Mouse (Mus musculus): ENCODE measurements at regions not wholly inside any gene's neighbourhood (a gene's known extent, or its start where the extent isn't known, plus 50 kb on each side); places are given as distances from the start of the nearest gene placed in this dataset.

DNA sequence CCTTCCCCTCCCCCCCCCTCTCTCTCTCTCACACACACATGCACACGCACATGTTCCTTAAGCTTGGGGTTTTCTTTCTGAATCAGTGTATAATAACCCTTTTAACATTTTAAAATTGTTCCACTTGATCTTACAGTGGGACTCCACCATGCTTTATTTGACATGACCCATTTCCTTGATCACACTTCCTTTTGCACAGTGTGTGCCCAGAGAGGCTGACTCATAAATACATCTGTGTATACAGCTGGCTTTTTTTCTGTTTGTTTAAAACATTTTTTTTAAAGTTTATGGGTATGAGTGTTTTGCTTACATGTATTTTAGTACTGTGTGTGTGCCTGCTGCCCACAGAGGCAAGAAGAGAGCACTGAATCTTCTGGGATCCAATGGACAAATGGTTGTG is 202.7 kb upstream of the Meis1 start:
- no peak for DNase-seq (ENCODE audit: low read depth, low spot score)
- Histone ChIP-seq H3K9ac (ENCODE audit: insufficient read depth, low read depth, low read length, poor library complexity, severe bottlenecking) (no peak overlapping the region), H3K36me3 (ENCODE audit: control insufficient read depth, insufficient read depth, low read length, poor library complexity, severe bottlenecking) (no peaks in the 10 kb centered on the region), H3K4me3 (ENCODE audit: insufficient read depth in 1 of 2, low read depth in 1 of 2, low read length in 2 of 2, poor library complexity in 1 of 2, severe bottlenecking in 1 of 2) (no peak overlapping the region), H3K4me1 (ENCODE audit: control insufficient read depth in 2 of 2, insufficient read depth in 2 of 2, low read length in 2 of 2, poor library complexity in 1 of 2) (no peaks in the 10 kb centered on the region), H3K9me3 (ENCODE audit: control insufficient read depth, insufficient read depth, low read depth, low read length) (no peaks in the 10 kb centered on the region), H3K27ac (ENCODE audit: insufficient read depth, low read depth, low read length, poor library complexity, severe bottlenecking) (no peak overlapping the region)
- TF ChIP-seq MAFK (IDR thresholded peaks at IDR 0.05; ENCODE audit: insufficient read depth, low read depth, low read length) (no peak), ZC3H11A (IDR thresholded peaks at IDR 0.05; ENCODE audit: borderline replicate concordance, low read depth, low read length) (no peak), ZNF384 (IDR thresholded peaks at IDR 0.05; ENCODE audit: low read depth, low read length) (no peak), CHD2 (IDR thresholded peaks at IDR 0.05; ENCODE audit: low read depth, low read length) (no peak), HCFC1 (IDR thresholded peaks at IDR 0.05; ENCODE audit: borderline replicate concordance, insufficient read depth, low read length) (no peak)
- in situ Hi-C loops (cut with MboI; ENCODE audit: low sequenced_read_pairs in 2 of 2, unreplicated experiment in 2 of 2): no loop called here

DNA sequence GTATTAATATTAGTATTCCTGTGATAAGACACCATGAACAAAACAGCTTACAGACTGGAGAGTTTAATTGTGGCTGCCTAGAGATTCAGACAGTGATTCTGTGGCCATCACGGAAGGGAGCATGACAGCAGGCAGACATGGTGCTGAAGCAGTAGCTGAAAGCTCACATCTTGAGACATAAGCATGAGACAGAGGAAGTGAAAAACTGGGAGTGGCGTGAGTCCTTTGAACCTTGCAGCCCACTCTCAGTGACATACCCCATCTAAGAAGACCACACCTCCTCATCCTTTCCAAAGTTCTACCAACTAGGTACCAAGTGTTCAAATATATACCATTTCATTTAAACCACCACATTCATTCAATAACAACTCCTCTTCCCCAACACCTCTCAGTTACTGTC is 208.0 kb upstream of the Meis1 start:
- in situ Hi-C loops (cut with MboI; ENCODE audit: low sequenced_read_pairs in 2 of 2, unreplicated experiment in 2 of 2): no loop called here
- Histone ChIP-seq H3K4me1 (ENCODE audit: control insufficient read depth in 2 of 2, insufficient read depth in 2 of 2, low read length in 2 of 2, poor library complexity in 1 of 2) (no peaks in the 10 kb centered on the region), H3K4me3 (ENCODE audit: insufficient read depth in 1 of 2, low read depth in 1 of 2, low read length in 2 of 2, poor library complexity in 1 of 2, severe bottlenecking in 1 of 2) (no peak overlapping the region), H3K9me3 (ENCODE audit: control insufficient read depth, insufficient read depth, low read depth, low read length) (no peaks in the 10 kb centered on the region), H3K9ac (ENCODE audit: insufficient read depth, low read depth, low read length, poor library complexity, severe bottlenecking) (no peak overlapping the region), H3K27ac (ENCODE audit: insufficient read depth, low read depth, low read length, poor library complexity, severe bottlenecking) (no peak overlapping the region), H3K36me3 (ENCODE audit: control insufficient read depth, insufficient read depth, low read length, poor library complexity, severe bottlenecking) (no peaks in the 10 kb centered on the region)
- no peak for DNase-seq (ENCODE audit: low read depth, low spot score)
- TF ChIP-seq MAFK (IDR thresholded peaks at IDR 0.05; ENCODE audit: insufficient read depth, low read depth, low read length): no peak
- no peak for TF ChIP-seq ZC3H11A (IDR thresholded peaks at IDR 0.05; ENCODE audit: borderline replicate concordance, low read depth, low read length)
- no peak for TF ChIP-seq ZNF384 (IDR thresholded peaks at IDR 0.05; ENCODE audit: low read depth, low read length)
- TF ChIP-seq CHD2 (IDR thresholded peaks at IDR 0.05; ENCODE audit: low read depth, low read length): no peak
- TF ChIP-seq HCFC1 (IDR thresholded peaks at IDR 0.05; ENCODE audit: borderline replicate concordance, insufficient read depth, low read length): no peak

DNA sequence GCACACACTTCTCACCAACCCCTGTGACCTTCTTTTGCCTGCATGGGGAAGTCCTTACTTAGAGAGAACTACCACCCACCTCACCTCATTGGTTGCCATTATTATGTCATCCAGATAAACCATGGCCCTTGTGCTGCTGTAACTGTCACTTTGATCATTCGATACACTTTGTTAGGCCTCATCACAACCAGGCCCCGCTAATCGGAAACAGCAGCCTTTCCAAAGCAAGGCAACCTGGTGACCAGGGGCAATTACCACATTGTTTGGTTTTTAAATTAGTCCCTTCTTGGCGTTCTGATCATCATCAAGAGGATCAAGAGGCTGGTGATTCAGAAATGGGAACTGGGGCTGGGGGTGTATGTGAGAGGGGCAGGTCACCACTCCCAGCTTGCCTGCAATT is 208.9 kb upstream of the Meis1 start:
- Histone ChIP-seq H3K36me3 (ENCODE audit: control insufficient read depth, insufficient read depth, low read length, poor library complexity, severe bottlenecking) (no peaks in the 10 kb centered on the region), H3K4me1 (ENCODE audit: control insufficient read depth in 2 of 2, insufficient read depth in 2 of 2, low read length in 2 of 2, poor library complexity in 1 of 2) (no peaks in the 10 kb centered on the region), H3K9me3 (ENCODE audit: control insufficient read depth, insufficient read depth, low read depth, low read length) (no peaks in the 10 kb centered on the region), H3K9ac (ENCODE audit: insufficient read depth, low read depth, low read length, poor library complexity, severe bottlenecking) (no peak overlapping the region), H3K27ac (ENCODE audit: insufficient read depth, low read depth, low read length, poor library complexity, severe bottlenecking) (no peak overlapping the region), H3K4me3 (ENCODE audit: insufficient read depth in 1 of 2, low read depth in 1 of 2, low read length in 2 of 2, poor library complexity in 1 of 2, severe bottlenecking in 1 of 2) (no peak overlapping the region)
- TF ChIP-seq ZC3H11A (IDR thresholded peaks at IDR 0.05; ENCODE audit: borderline replicate concordance, low read depth, low read length): no peak
- no peak for TF ChIP-seq MAFK (IDR thresholded peaks at IDR 0.05; ENCODE audit: insufficient read depth, low read depth, low read length)
- TF ChIP-seq HCFC1 (IDR thresholded peaks at IDR 0.05; ENCODE audit: borderline replicate concordance, insufficient read depth, low read length): no peak
- no peak for TF ChIP-seq CHD2 (IDR thresholded peaks at IDR 0.05; ENCODE audit: low read depth, low read length)
- no peak for TF ChIP-seq ZNF384 (IDR thresholded peaks at IDR 0.05; ENCODE audit: low read depth, low read length)
- no peak for DNase-seq (ENCODE audit: low read depth, low spot score)
- in situ Hi-C loops (cut with MboI; ENCODE audit: low sequenced_read_pairs in 2 of 2, unreplicated experiment in 2 of 2): no loop called here

DNA sequence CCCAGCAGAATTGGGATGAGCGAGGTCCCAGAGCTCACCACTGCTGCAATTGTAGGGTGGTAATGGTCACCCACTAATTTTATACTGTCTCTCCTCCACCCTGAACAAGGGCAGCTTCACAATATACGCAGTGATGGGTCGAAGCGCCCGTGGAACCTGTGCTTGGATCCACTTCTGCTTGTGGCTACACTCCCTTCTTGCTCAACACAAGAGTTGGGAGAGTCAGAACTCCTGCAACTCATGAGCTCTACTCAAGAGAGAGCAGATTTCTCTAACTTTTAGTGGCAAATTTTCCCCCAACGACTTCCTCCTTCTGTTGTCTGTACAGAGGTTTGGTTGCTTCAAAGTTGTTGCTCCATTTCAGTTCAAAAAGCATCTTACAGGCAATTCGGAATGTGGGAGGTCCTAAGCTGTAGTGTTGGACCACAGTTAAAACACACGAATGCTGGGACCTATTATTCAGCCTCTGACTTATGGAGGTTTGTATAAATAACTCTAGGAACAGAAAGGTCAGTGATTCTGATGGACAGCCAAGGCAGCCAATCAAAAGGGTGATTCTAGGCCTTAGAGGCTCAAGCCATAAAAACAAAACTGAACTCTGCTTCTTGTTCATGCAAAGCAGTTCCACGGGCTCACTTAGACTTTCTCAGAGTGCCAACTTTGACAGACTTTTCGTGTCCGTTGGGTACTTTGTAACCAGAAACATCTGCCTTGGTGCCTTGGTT is 227.8 kb upstream of the Meis1 start:
- Histone ChIP-seq H3K9ac (ENCODE audit: insufficient read depth, low read depth, low read length, poor library complexity, severe bottlenecking) (no peak overlapping the region), H3K27ac (ENCODE audit: insufficient read depth, low read depth, low read length, poor library complexity, severe bottlenecking) (no peak overlapping the region), H3K4me1 (ENCODE audit: control insufficient read depth in 2 of 2, insufficient read depth in 2 of 2, low read length in 2 of 2, poor library complexity in 1 of 2) (no peaks in the 10 kb centered on the region), H3K9me3 (ENCODE audit: control insufficient read depth, insufficient read depth, low read depth, low read length) (no peaks in the 10 kb centered on the region), H3K4me3 (ENCODE audit: insufficient read depth in 1 of 2, low read depth in 1 of 2, low read length in 2 of 2, poor library complexity in 1 of 2, severe bottlenecking in 1 of 2) (no peak overlapping the region), H3K36me3 (ENCODE audit: control insufficient read depth, insufficient read depth, low read length, poor library complexity, severe bottlenecking) (no peaks in the 10 kb centered on the region)
- no peak for TF ChIP-seq CHD2 (IDR thresholded peaks at IDR 0.05; ENCODE audit: low read depth, low read length)
- no peak for TF ChIP-seq ZC3H11A (IDR thresholded peaks at IDR 0.05; ENCODE audit: borderline replicate concordance, low read depth, low read length)
- no peak for TF ChIP-seq MAFK (IDR thresholded peaks at IDR 0.05; ENCODE audit: insufficient read depth, low read depth, low read length)
- TF ChIP-seq HCFC1 (IDR thresholded peaks at IDR 0.05; ENCODE audit: borderline replicate concordance, insufficient read depth, low read length): no peak
- no peak for TF ChIP-seq ZNF384 (IDR thresholded peaks at IDR 0.05; ENCODE audit: low read depth, low read length)
- no peak for DNase-seq (ENCODE audit: low read depth, low spot score)
- in situ Hi-C loops (cut with MboI; ENCODE audit: low sequenced_read_pairs in 2 of 2, unreplicated experiment in 2 of 2): no loop called here

Measured in ES-E14 (cell line).